ENCODE assay signal across 20 mouse cellular contexts in genomic region chr17:35083929-35084497, GRCm38 (mm10). TPM values are rescaled to one million over a fixed set of nuclear protein-coding genes. Genes with fewer than 3 reads are reported as not detected.
"Had no signal": no experiment of that assay in that cellular context is flagged by ENCODE, and none has a peak within 500 bp of the region (broad histone marks: within the 10 kb centered on the region; RNA-seq: fewer than 3 reads in every experiment).

No protein-coding gene starts in this region.

- H3K27me3 ChIP-seq: neural tube, embryonic 13.5 days; neural tube, embryonic 15.5 days; stomach, embryonic 15.5 days had no signal

- ATAC-seq: midbrain, embryonic 16.5 days had no signal

- H3K4me1 ChIP-seq: midbrain, embryonic 12.5 days; neural tube, embryonic 13.5 days; neural tube, embryonic 15.5 days had no signal

- H3K36me3 ChIP-seq: midbrain, embryonic 10.5 days; midbrain, embryonic 12.5 days; neural tube, embryonic 13.5 days; neural tube, embryonic 15.5 days; stomach, embryonic 15.5 days had no signal

- H3K27ac ChIP-seq: midbrain, embryonic 10.5 days; midbrain, embryonic 12.5 days; neural tube, embryonic 13.5 days; neural tube, embryonic 15.5 days; stomach, embryonic 15.5 days; stomach, postnatal 0 days had no signal

- H3K4me2 ChIP-seq: lung, embryonic 14.5 days; midbrain, embryonic 12.5 days; neural tube, embryonic 13.5 days; neural tube, embryonic 15.5 days; stomach, embryonic 15.5 days had no signal

- H3K9ac ChIP-seq: lung, embryonic 14.5 days; midbrain, embryonic 12.5 days; neural tube, embryonic 13.5 days; neural tube, embryonic 15.5 days; stomach, embryonic 15.5 days had no signal

- DNase-seq: lung, adult 18-20 months; lung, embryonic 14.5 days; lung, postnatal 10 days; lung, postnatal 4 days; midbrain, embryonic 14.5 days; retina, postnatal 1 day; right cerebral cortex, adult 18-20 months; right cerebral cortex, postnatal 14 days; thymus, adult 2 months; thymus, postnatal 25 days; thymus, postnatal 4 days had no signal

- H3K9me3 ChIP-seq: midbrain, embryonic 10.5 days; midbrain, embryonic 12.5 days; neural tube, embryonic 13.5 days; neural tube, embryonic 15.5 days; stomach, embryonic 15.5 days had no signal

- H3K4me3 ChIP-seq: midbrain, embryonic 10.5 days; midbrain, embryonic 12.5 days; myocyte; neural tube, embryonic 13.5 days; neural tube, embryonic 15.5 days; stomach, embryonic 15.5 days had no signal

RNA-seq across cellular contexts. Expression of gene Ly6g6f, which starts 1.4 kb away (rescaled TPM):
- total RNA-seq: megakaryocyte-erythroid progenitor cell, adult 5-6 weeks had no signal
- polyA plus RNA-seq: midbrain, embryonic 14.5 days; midbrain, embryonic 16.5 days; myocyte; neural tube, embryonic 15.5 days had no signal

RNA-seq across cellular contexts. Expression of gene Ly6g6d, which starts 6.1 kb away (rescaled TPM):
- total RNA-seq: megakaryocyte-erythroid progenitor cell, adult 5-6 weeks had no signal
- polyA plus RNA-seq: myocyte had no signal

RNA-seq across cellular contexts. Expression of gene Ly6g6e, which starts 7.3 kb away (rescaled TPM):
- total RNA-seq: megakaryocyte-erythroid progenitor cell, adult 5-6 weeks had no signal
- polyA plus RNA-seq: midbrain, embryonic 14.5 days; myocyte had no signal

RNA-seq across cellular contexts. Expression of gene Mpig6b, which starts 18.0 kb away (rescaled TPM):
- total RNA-seq: megakaryocyte-erythroid progenitor cell, adult 5-6 weeks had no signal
- polyA plus RNA-seq: myocyte had no signal
